Mouse (Mus musculus) cerebellum, adult (tissue): Measurements from ENCODE around the gene Hbb-bs.
"Not testable (repeated sequence)": the region's sequence is repeated elsewhere in the genome, so short reads cannot be mapped to it uniquely, and the experiment has no call there.

Experiments
- ATAC-seq: cut with Nextera tagmentation; 2 replicates; pipeline ENCODE4 v1.9.2; 2017; ENCODE audit warnings: mild to moderate bottlenecking, moderate library complexity, mixed read lengths; ENCODE audit not compliant: insufficient number of reproducible peaks, low FRiP score, low TSS enrichment

The Hbb-bs gene

DNA sequence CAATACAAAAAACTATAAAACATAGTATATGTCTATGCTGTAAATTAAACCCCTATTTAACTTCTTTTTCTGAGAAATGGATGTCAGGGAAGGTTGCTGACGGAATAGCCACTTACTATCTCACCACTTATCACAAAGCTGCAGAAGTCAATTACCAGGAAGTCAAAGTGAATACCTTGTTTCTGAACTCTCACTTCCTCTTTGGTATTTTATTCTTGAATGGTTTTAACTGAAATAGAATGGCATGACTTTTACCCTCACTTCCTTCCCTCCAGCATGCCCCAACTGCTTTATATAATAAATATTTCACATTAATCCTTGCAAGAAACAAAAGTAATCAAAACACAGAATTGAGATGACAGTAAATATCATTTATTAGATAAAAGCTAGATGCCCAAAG, 15.7 kb downstream of the Hbb-bs start:
- no peak for ATAC-seq

- no peak for ATAC-seq
These were observed 16.6 kb downstream of the Hbb-bs start for GRCm38 (mm10) chr7:103811223-103811845.

GRCm38 (mm10) chr7:103810746-103811145, 17.1 kb downstream of the Hbb-bs start:
- ATAC-seq, result no peak

GRCm38 (mm10) chr7:103810296-103810695, 17.6 kb downstream of the Hbb-bs start:
- ATAC-seq, result no peak

DNA sequence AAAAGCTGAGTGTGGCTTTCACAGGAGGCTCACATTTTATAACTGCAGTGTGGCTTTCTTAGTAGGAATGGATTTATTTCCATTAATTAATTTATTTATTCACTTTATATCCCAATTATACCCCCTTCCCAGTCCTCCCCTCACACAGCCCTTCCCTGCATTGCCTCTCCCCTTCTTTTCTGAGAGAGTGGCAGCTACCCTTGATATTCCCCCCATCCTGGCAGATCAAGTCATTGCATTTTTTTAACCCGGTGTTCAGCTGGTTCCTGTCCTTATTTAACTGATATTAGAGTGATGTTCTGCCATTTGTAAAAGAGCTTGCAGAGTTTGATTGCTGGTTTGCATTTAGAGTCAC, 18.1 kb downstream of the Hbb-bs start:
- no peak for ATAC-seq

DNA sequence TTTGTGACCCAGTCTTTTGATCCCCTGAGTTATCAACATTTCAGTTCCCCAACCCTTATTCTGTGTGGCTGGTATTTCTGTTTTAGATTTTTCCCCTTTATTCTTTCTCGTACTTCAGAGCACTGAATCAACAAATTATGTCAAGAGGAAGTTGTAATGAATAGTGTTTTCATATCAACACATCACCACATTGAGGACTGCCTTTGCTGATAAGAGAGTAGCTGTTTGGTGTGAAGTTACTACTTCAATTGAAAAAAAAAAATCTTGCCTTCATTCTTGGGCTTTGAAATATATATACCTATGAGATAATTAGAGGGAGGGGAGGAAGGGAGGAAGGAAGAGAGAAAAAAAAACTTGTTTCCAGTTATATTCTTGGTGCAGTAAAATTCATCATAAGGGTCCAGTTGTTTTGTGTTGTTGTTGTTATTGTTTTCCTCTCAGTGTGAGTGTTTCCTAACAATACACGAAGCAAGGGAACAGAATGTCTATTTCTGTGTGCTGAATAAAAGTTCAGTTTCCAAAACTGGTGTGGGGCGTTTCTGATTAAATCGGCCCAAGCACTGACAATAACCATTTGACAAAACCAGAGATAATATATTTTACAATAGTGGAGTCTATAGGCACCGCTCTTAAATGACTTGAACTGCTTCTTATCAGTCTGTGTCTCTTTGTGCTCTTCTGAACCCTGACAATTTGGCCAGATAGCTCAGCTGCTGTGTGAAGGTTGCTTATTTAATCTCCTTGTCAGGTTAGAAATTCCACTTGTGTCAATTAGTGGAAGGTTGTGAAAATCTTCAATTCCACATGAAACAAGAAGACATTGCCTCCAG, 18.7 kb downstream of the Hbb-bs start:
- no peak for ATAC-seq

DNA sequence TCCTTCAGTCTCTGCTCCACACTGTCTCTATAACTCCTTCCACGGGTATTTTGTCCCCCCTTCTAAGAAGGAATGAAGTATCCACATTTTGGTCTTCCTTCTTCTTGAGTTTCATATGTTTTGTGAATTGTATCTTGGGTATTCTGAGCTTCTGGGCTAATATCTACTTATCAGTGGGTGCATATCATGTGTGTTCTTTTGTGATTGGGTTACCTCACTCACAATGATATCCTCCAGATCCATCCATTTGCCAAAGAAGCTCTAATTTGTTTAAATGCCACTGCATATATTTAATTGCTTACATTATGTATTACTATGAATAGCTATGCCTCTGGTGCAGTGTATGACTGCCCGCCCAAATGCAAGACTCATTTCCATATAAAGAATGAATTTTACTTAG, 19.8 kb downstream of the Hbb-bs start:
- ATAC-seq, result not testable (repeated sequence)

DNA sequence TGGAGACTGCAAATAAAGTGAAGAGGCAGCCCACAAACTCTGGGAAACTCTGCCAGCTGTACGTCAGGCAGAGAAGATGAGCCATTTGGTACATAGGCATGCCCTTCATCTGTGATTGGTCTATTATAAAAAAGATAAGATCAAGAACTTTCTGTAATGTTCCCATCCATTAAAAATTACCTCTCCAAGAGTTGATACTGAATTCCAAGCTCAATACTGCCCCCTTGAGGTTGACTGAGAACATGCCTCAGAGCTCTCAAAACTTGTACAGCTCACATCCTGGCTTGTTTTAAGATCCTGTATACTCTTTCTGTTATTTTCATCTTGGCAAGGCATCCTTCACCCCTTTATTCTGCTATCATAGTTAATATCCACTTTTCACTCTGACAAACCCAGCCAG, 21.0 kb downstream of the Hbb-bs start:
- no peak for ATAC-seq

DNA sequence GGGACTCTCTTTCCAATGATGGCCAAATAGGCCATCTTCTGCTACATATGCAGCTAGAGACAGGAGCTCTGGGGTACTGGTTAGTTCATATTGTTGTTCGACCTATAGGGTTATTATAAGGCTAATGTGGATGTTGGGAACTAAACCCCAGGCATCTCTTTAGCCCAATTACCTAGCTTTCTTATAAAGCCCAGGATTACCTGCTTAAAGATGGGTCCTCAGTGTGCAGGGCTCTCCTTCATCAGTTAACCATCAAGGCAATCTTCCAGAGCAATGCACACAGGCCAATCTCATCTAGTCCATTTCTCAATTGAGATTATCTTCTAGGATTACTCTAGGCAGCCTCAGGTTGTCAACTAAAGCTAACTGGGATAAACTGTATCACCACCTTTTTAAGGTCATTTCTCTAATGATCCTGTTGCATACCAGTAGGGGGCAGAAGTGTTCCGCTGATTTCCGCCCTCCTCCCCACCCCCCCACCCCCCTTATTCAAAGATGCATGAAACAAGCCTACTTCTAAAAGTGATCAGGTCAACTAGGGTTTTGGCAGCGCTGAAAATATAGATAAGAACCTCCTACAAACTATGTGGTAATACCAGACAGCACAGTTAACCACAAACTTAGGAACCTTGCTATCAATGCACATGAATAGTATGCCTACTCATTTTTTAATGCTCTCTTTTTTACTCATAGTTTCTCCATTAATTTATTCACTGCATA, 35.1 kb downstream of the Hbb-bs start:
- ATAC-seq, result no peak

GRCm38 (mm10) chr7:103791721-103792120, 36.2 kb downstream of the Hbb-bs start, which contains the start of gene Olfr67:
Gene Olfr67, minus strand, starts transcription at chr7:103791821.
- ATAC-seq, result no peak

DNA sequence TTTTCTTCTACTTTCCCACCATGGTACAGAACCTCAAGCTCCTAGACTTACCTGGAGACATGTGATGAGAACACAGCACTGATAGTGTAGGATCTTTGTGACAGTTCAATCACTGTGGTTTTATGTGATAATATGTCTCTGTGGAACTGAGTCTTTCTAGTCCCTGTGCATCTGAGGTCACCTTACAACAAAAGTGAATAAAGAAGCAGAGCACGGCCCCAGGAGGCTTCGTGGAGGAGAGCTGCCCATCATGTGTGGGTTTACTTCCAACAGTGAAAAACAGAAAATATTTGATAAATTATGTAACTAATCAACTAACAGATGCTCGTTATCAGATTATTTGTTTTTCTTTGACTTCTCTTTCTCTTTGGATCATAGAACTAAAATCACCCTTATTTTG, 48.3 kb downstream of the Hbb-bs start, which contains the start of gene Olfr68:
Gene Olfr68, minus strand, starts transcription at position 101 of the 400 bp plus-strand sequence.
- no peak for ATAC-seq

GRCm38 (mm10) chr7:103777652-103778051, 50.2 kb downstream of the Hbb-bs start:
- ATAC-seq, result not testable (repeated sequence)
